Mouse (Mus musculus) embryonic facial prominence, embryonic 12.5 days (tissue): ENCODE data around the gene Pck1. TPM values are rescaled to one million over a fixed set of nuclear protein-coding genes. Genes with fewer than 3 reads are reported as not detected.

ENCODE experiments used
- ATAC-seq: fragments of 200-750 bp; cut with Nextera tagmentation; 2 replicates; pipeline ENCODE4 v1.8.0; 2017; ENCODE audit not compliant: insufficient number of reproducible peaks, insufficient read depth, low FRiP score, low TSS enrichment
- H3K27ac ChIP-seq: fragments of 300-500 bp; sonication (generic); 2 replicates; pipeline ENCODE4 v1.5.1; 2016; ENCODE audit warnings: mild to moderate bottlenecking
- H3K27me3 ChIP-seq: fragments of 300-500 bp; sonication (generic); 2 replicates; pipeline ENCODE4 v1.6.1; 2016; ENCODE audit warnings: mild to moderate bottlenecking, moderate library complexity
- H3K36me3 ChIP-seq: fragments of 300-500 bp; sonication (generic); 2 replicates; pipeline ENCODE4 v1.6.1; 2016; ENCODE audit warnings: mild to moderate bottlenecking
- H3K4me1 ChIP-seq: fragments of 300-500 bp; sonication (generic); 2 replicates; pipeline ENCODE4 v1.6.1; 2016
- H3K4me2 ChIP-seq: fragments of 300-500 bp; sonication (generic); replicated peaks from 2 replicates; pipeline ENCODE4 v1.6.1; 2016; ENCODE audit warnings: mild to moderate bottlenecking, moderate library complexity
- H3K4me3 ChIP-seq: fragments of 300-500 bp; sonication (generic); 2 replicates; pipeline ENCODE4 v1.5.1; 2016; ENCODE audit warnings: mild to moderate bottlenecking
- H3K9ac ChIP-seq: fragments of 300-500 bp; sonication (generic); 2 replicates; pipeline ENCODE4 v1.6.1; 2016; ENCODE audit warnings: mild to moderate bottlenecking, moderate library complexity
- H3K9me3 ChIP-seq: fragments of 300-500 bp; sonication (generic); 2 replicates; pipeline ENCODE4 v1.6.1; 2016; ENCODE audit warnings: mild to moderate bottlenecking, moderate library complexity
- WGBS: fragments of 180-500 bp; shearing (Covaris S2); methylation state at CpG from one replicate; pipeline ENCODE4 v1.1.7; 2016; 5-methylcytosine and 5-hydroxymethylcytosine counted together
- polyA plus RNA-seq: library from polyadenylated mRNA; unstranded; fragments of >200 nt; fragmentation: Nextera tagmentation; extraction: Ambion mirVana; gene quantifications from 2 replicates; pipeline ENCODE4 v1.2.1, GENCODE M21; 2016

Gene Pck1
- polyA plus RNA-seq, 1 experiment from 2014 or later, result not detected

DNA sequence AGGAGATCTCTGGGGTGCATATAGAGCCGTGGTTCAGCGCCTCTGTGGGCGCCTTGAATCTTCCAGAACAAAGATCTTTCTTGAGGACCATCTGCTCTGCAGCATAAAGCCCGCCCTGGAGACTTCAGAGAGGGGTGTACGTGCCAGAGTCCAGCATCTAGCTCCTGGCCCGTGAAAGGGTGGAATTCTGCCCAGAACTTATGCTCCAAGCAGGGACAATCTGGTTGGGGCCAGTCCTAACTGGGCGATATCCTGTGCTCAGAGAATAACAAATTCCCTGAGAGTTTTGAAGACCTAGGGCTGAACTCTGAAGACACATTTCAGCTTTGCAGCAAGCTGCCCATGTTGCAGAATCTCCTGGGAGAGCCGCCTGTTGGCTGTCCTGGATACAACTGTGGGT, 25.1 kb downstream of the Pck1 start:
- no peaks in the 10 kb centered on the region for H3K9me3 ChIP-seq
- no peak overlapping the region for H3K4me2 ChIP-seq
- H3K27ac ChIP-seq, result no peak overlapping the region
- no peaks in the 10 kb centered on the region for H3K36me3 ChIP-seq
- H3K27me3 ChIP-seq, result no peaks in the 10 kb centered on the region; the same call in 1 of the 2 replicates
- no peak for ATAC-seq
- H3K9ac ChIP-seq, result no peak overlapping the region
- H3K4me3 ChIP-seq, result no peak overlapping the region
- H3K4me1 ChIP-seq, result peaks cover 13% of the 10 kb centered on the region
- WGBS, result 87% methylated on average over 8 of the region's 8 CpGs

DNA sequence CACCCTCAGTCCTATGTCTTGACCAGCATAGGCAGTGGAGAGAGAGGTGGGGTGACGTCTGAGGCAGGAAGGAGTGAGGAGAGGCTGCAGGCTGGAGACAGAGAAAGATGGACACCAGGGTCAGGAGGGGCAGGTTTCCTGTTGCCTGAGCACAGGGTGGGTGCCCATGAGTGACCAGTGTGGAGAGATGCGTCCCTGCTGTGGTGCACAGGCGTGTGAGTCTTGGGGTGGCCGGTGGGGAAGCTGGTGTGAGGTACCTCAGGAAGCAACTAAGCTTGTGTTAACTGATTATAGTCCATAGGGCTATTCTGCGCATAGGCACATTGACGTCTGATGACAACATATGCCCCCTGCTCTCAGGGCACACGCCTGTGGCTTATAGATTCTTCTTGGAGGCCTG, 26.2 kb downstream of the Pck1 start:
- Histone ChIP-seq H3K27me3 (no peaks in the 10 kb centered on the region; the same call in 1 of the 2 replicates), H3K9ac (no peak overlapping the region), H3K4me3 (no peak overlapping the region), H3K9me3 (no peaks in the 10 kb centered on the region), H3K27ac (no peak overlapping the region), H3K36me3 (no peaks in the 10 kb centered on the region), H3K4me1 (peaks cover 8% of the 10 kb centered on the region; the same call in 1 of the 2 replicates), H3K4me2 (no peak overlapping the region)
- ATAC-seq, result no peak
- WGBS, result 78% methylated on average over 7 of the region's 7 CpGs

DNA sequence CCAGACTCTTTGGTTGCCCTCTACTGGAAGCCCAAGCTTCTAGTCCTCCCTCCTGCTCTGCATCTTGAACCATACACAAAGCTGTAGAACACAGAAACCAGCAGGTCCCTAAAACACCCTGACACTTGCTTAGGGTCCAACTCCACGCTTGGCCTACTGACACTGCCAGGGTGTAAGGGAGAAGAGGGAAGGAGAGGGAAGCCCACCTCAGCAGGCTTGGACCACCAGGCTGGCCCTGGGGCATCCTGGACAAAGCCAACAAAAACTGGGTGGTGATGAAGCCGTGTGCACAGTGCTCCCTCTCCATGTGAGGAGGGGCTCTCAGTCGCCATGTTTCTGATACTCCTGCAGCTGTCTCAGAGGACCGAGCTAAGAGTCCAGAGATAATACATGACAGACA, 27.2 kb downstream of the Pck1 start:
- H3K36me3 ChIP-seq, result no peaks in the 10 kb centered on the region
- H3K4me2 ChIP-seq, result no peak overlapping the region
- H3K4me1 ChIP-seq, result no peaks in the 10 kb centered on the region
- no peak for ATAC-seq
- no peak overlapping the region for H3K9ac ChIP-seq
- no peak overlapping the region for H3K4me3 ChIP-seq
- no peaks in the 10 kb centered on the region for H3K9me3 ChIP-seq
- H3K27ac ChIP-seq, result no peak overlapping the region
- H3K27me3 ChIP-seq, result peaks cover 3% of the 10 kb centered on the region; the same call in 1 of the 2 replicates
- WGBS, result 72% methylated on average over 4 of the region's 4 CpGs

DNA sequence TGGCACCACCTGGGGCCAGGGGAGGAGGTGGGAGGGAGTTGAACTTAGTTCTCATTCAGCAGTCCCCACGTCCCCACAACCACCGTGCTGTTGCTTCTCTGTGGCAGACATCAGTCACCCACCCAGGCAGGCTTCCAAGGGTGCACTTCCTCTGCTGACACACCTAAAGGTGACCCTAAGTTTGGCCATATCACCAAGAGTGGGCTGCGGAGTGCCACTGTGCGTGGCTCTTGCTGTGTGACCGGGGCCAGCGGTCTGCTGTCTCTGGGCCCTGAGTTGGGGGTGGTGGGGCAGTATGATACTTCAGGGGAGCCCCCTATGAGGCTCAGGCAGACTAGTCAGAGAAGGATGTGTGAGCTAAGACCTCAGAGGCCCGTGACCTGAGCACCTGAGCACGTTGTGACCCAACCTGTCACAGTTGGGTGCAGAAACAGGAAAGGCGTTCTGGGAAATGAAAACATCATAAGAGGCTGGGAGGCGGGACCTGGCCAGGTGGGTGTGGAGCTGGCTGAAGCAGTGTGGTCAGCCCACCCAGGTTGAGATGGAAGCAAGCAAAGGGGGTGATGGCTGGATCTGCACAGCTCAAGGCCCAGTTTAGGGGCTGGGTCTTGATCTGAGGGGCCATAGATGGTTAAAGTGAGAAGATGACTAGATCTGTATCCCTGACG, 28.0 kb downstream of the Pck1 start:
- Histone ChIP-seq H3K4me3 (no peak overlapping the region), H3K27me3 (peaks cover 3% of the 10 kb centered on the region; the same call in 1 of the 2 replicates), H3K4me1 (no peaks in the 10 kb centered on the region), H3K27ac (no peak overlapping the region), H3K4me2 (no peak overlapping the region), H3K9me3 (no peaks in the 10 kb centered on the region), H3K36me3 (no peaks in the 10 kb centered on the region), H3K9ac (no peak overlapping the region)
- 81% methylated on average over 11 of the region's 11 CpGs for WGBS
- ATAC-seq, result no peak

DNA sequence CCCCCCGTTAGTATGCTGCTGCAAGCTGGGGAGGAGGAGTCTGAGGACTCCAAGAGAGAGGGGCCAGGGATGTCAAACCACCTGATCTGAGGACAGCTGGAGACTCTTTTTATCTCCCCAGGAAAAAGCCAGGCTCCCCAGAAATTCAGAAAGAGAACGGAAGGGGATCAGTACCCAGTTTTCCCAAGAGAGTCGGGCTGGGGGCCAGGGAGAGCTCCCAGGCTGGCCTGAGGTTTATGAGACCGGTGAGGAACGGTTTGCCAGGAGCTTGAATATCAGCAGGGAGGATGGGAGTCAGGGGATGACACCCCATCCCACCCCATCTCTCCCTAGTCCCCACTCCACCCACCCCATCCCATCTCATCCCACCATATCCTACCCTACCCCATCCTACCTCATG, 28.6 kb downstream of the Pck1 start:
- ATAC-seq, result no peak
- Histone ChIP-seq H3K9me3 (no peaks in the 10 kb centered on the region), H3K4me2 (no peak overlapping the region), H3K4me3 (no peak overlapping the region), H3K27me3 (peaks cover 3% of the 10 kb centered on the region; the same call in 1 of the 2 replicates), H3K27ac (no peak overlapping the region), H3K9ac (no peak overlapping the region), H3K36me3 (no peaks in the 10 kb centered on the region), H3K4me1 (no peaks in the 10 kb centered on the region)
- 56% methylated on average over 5 of the region's 5 CpGs for WGBS

DNA sequence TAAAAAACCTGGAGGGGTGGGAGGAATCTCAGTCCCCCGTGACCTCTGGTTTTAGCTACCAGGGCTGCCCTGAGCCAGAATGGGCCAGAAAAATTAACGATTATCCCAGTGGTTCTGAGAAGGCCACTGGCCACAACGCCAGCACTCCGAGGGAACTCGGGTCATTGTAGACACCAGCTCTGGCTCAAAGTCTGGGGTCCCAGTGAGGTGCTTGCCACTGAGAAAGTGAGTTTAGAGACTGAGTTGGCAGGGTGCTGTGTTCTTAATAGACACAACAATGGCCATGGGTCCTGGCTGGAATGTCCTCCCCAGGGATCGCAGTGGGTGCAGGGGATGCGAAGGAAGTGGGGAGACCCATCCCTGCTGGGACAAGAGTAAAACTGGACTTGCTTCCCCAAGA, 29.1 kb downstream of the Pck1 start:
- no peak for ATAC-seq
- no peak overlapping the region for H3K27ac ChIP-seq
- no peaks in the 10 kb centered on the region for H3K9me3 ChIP-seq
- H3K27me3 ChIP-seq, result peaks cover 3% of the 10 kb centered on the region; the same call in 1 of the 2 replicates
- no peak overlapping the region for H3K4me2 ChIP-seq
- H3K36me3 ChIP-seq, result no peaks in the 10 kb centered on the region
- 86% methylated on average over 7 of the region's 7 CpGs for WGBS
- no peak overlapping the region for H3K4me3 ChIP-seq
- H3K9ac ChIP-seq, result no peak overlapping the region
- H3K4me1 ChIP-seq, result no peaks in the 10 kb centered on the region

DNA sequence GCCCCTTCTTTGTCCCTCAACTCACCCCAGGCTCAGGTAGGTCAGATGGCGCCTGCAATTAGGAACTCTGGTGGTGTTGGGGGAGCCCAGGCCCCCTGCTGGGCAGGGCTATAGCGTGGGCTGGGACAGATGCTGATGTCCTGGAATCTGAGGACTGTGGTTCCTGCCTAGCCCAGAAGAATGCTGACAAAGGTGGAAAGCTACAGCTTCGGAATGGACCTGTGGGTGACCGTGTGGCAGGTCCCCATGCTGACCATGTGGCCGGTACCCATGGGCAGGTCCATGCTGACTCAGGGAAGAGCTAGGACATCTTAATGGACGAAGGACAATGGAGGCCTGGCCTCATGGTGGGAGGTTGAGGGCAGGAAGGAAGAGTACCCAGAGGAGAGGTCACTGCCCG, 29.9 kb downstream of the Pck1 start:
- no peak overlapping the region for H3K4me2 ChIP-seq
- no peaks in the 10 kb centered on the region for H3K4me1 ChIP-seq
- no peak for ATAC-seq
- H3K27ac ChIP-seq, result no peak overlapping the region
- no peaks in the 10 kb centered on the region for H3K36me3 ChIP-seq
- 77% methylated on average over 7 of the region's 7 CpGs for WGBS
- peaks cover 8% of the 10 kb centered on the region; the same call in 1 of the 2 replicates for H3K27me3 ChIP-seq
- no peak overlapping the region for H3K4me3 ChIP-seq
- H3K9ac ChIP-seq, result no peak overlapping the region
- H3K9me3 ChIP-seq, result no peaks in the 10 kb centered on the region

DNA sequence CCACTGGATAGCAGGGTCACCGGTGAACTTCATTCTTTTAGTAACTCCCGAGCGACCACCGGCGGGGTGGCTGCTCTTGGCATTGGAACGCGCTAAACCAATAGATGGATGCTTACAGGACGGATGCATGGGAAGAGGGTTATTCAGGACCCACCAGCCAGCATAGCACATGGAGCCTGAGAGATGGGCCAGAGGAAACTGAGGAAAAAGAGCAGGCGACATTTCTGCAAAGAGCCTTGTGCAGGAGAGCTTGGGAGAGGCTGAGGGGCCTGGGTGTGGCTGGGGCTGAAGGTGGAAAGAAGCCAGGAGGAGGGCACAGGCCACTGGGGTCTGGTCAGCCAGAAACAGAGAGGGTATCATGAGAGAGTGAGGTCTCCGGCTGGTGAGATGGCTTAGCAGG, 30.5 kb downstream of the Pck1 start:
- no peaks in the 10 kb centered on the region for H3K4me1 ChIP-seq
- WGBS, result 90% methylated on average over 10 of the region's 10 CpGs

DNA sequence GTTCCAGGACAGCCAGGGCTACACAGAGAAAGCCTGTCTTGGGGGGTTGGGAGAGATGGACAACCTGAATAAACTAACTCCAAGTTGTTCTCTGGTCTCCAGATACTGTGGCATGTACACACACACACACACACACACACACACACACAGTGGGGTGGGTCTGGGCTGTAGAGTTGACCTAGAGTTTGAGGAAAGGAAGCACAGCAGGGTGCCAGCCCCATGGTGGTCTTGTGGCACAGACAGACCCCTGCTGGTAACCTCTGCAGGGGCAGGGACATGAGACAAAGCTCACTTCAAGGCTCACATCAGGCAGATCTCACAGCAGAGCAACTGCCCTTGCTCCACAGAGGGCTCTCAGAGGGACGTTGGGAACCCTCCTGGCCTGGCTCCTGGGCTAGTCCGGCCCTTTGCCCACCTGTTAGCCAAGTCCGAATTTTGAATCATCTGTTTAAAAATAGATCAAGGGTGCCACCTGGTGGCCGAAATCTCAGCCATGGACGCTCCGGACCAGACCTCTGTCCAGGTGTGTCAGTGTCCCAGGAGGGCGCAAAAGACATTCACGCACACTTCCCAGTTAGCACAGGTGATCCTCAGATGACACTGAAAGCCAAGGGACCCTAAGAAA, 31.1 kb downstream of the Pck1 start:
- Histone ChIP-seq H3K4me3 (no peak overlapping the region), H3K4me1 (no peaks in the 10 kb centered on the region), H3K4me2 (no peak overlapping the region), H3K9ac (no peak overlapping the region), H3K27me3 (peaks cover 8% of the 10 kb centered on the region; the same call in 1 of the 2 replicates), H3K9me3 (no peaks in the 10 kb centered on the region), H3K36me3 (no peaks in the 10 kb centered on the region), H3K27ac (no peak overlapping the region)
- no peak for ATAC-seq
- 9% methylated on average over 8 of the region's 8 CpGs for WGBS

More for the DNA sequence above, 30.5 kb downstream of the Pck1 start:
- ATAC-seq, result no peak
- no peaks in the 10 kb centered on the region for H3K36me3 ChIP-seq
- no peak overlapping the region for H3K27ac ChIP-seq
- no peak overlapping the region for H3K4me3 ChIP-seq
- no peaks in the 10 kb centered on the region for H3K9me3 ChIP-seq
- H3K4me2 ChIP-seq, result no peak overlapping the region
- H3K27me3 ChIP-seq, result peaks cover 8% of the 10 kb centered on the region; the same call in 1 of the 2 replicates
- H3K9ac ChIP-seq, result no peak overlapping the region

DNA sequence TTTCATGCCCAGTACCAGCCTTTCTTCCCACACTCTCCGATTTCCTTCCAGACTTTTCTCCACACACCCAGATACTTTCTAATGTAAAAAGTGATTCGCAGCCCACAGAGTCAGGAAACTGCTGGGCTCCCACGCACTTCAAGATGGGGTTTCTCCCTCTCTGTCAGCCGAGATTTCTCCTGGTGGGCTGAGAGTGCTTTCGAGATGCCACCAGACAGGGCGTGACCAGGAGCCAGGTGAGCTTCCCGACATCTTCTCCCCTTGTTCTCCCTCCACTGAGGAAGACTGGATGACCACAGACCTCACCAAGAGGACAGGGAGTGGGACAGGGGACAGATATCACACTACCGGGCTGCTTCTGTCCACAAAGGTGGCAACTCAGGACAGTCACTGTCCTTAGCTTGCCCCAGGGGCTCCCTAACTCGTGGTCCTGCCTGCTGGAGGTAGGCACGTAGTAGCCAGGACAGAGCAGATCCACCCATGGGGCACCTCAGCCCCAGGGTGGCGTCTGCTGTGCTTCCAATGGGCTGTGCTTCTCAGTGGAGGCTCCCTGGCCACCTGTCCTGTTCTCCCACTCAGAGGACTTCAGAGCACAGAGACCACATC, 31.7 kb downstream of the Pck1 start:
- Histone ChIP-seq H3K4me2 (no peak overlapping the region), H3K36me3 (no peaks in the 10 kb centered on the region), H3K27ac (no peak overlapping the region), H3K9me3 (no peaks in the 10 kb centered on the region), H3K9ac (no peak overlapping the region), H3K4me3 (no peak overlapping the region), H3K4me1 (no peaks in the 10 kb centered on the region), H3K27me3 (peaks cover 8% of the 10 kb centered on the region; the same call in 1 of the 2 replicates)
- 61% methylated on average over 11 of the region's 11 CpGs for WGBS
- ATAC-seq, result no peak

DNA sequence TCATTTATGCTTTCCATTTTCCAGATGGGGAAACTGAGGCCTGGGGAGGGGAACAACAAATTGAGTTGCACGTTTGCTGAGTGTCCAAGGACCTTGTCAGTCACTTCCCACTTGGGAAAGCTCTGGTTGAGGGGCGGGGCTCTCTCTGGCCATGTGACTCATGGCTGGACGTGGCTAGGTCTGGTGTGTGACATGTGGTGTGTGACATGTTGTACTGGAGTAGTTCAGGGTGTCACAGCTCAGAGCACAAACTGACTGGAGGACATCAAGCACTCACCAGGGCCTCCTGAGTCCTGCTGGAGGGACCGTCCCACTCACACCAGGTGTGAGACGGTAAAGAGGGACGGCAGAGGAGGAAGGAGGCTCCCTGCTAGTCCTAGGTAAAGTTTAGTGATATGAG, 32.4 kb downstream of the Pck1 start:
- WGBS, result 71% methylated on average over 6 of the region's 6 CpGs

More for the DNA sequence above, 32.4 kb downstream of the Pck1 start:
- ATAC-seq, result no peak
- Histone ChIP-seq H3K9me3 (no peaks in the 10 kb centered on the region), H3K27me3 (peaks cover 8% of the 10 kb centered on the region; the same call in 1 of the 2 replicates), H3K4me1 (no peaks in the 10 kb centered on the region), H3K4me3 (no peak overlapping the region), H3K9ac (no peak overlapping the region), H3K27ac (no peak overlapping the region), H3K4me2 (no peak overlapping the region), H3K36me3 (no peaks in the 10 kb centered on the region)
